Mouse (Mus musculus) limb, embryonic 10.5 days (tissue): Measurements from ENCODE around the gene 2610301B20Rik. TPM values are rescaled to one million over a fixed set of nuclear protein-coding genes. Genes with fewer than 3 reads are reported as not detected.
A peak's percentile ranks its signal among the peaks of the same experiment; 100 is the strongest.

Experiments
- DNase-seq: peaks from one replicate; pipeline ENCODE4 v3.0.0-alpha.2; 2017; ENCODE audit warnings: low spot score
- H3K27ac ChIP-seq: fragments of 300-500 bp; sonication (generic); 2 replicates; pipeline ENCODE4 v1.5.1; 2016; ENCODE audit warnings: mild to moderate bottlenecking
- H3K27me3 ChIP-seq: fragments of 300-500 bp; sonication (generic); 2 replicates; pipeline ENCODE4 v1.6.1; 2016; ENCODE audit warnings: low read depth, mild to moderate bottlenecking; ENCODE audit not compliant: poor library complexity, severe bottlenecking
- H3K36me3 ChIP-seq: fragments of 300-500 bp; sonication (generic); 2 replicates; pipeline ENCODE4 v1.6.1; 2016; ENCODE audit warnings: mild to moderate bottlenecking, moderate library complexity
- H3K4me1 ChIP-seq: fragments of 300-500 bp; sonication (generic); 2 replicates; pipeline ENCODE4 v1.6.1; 2016
- H3K4me3 ChIP-seq: fragments of 300-500 bp; sonication (generic); 2 replicates; pipeline ENCODE4 v1.5.1; 2016; ENCODE audit warnings: mild to moderate bottlenecking, moderate library complexity
- H3K9me3 ChIP-seq: fragments of 300-500 bp; sonication (generic); replicated peaks from 2 replicates; pipeline ENCODE4 v1.6.1; 2016; ENCODE audit warnings: mild to moderate bottlenecking
- WGBS: fragments of 180-500 bp; shearing (Covaris S2); methylation state at CpG from one replicate; pipeline ENCODE4 v1.1.7; 2016; 5-methylcytosine and 5-hydroxymethylcytosine counted together
- polyA plus RNA-seq: library from polyadenylated mRNA; unstranded; fragments of >200 nt; fragmentation: Nextera tagmentation; extraction: Ambion mirVana; gene quantifications from 2 replicates; pipeline ENCODE4 v1.2.1, GENCODE M21; 2016

Gene 2610301B20Rik
- polyA plus RNA-seq, 1 experiment from 2014 or later, result 26.6 TPM

DNA sequence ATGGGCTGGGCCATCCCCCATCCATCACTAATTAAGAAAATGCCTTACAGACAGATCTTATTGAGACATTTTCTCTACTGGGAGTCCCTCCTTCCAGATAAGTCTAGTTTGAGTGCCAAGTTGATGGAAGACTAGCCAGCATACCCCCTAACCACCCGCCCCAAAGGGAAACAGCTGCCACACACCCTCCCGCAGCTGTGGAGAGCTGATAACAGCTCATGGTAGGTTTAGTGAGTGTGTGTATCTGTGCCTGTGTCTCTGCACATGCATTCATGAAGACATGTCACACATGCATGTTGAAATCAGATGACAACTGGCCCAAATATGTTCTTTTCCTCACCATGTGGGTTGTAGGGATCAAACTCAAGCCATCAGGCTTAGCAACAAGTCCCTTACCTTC, 40.5 kb downstream of the 2610301B20Rik start:
- H3K9me3 ChIP-seq, result no peaks in the 10 kb centered on the region
- DNase-seq, result no peak
- H3K27ac ChIP-seq, result no peak overlapping the region
- H3K27me3 ChIP-seq, result no peaks in the 10 kb centered on the region
- WGBS, result 69% methylated on average over 2 of the region's 2 CpGs
- peaks cover 12% of the 10 kb centered on the region; the same call in 1 of the 2 replicates for H3K4me1 ChIP-seq
- H3K36me3 ChIP-seq, result no peaks in the 10 kb centered on the region
- no peak overlapping the region for H3K4me3 ChIP-seq

- Histone ChIP-seq H3K9me3 (no peaks in the 10 kb centered on the region), H3K27me3 (no peaks in the 10 kb centered on the region), H3K4me3 (no peak overlapping the region), H3K27ac (no peak overlapping the region), H3K4me1 (peaks cover 12% of the 10 kb centered on the region; the same call in 1 of the 2 replicates), H3K36me3 (no peaks in the 10 kb centered on the region)
- 86% methylated on average over 3 of the region's 3 CpGs for WGBS
- DNase-seq, result no peak
Measured at GRCm38 (mm10) chr4:10915271-10915670, 41.0 kb downstream of the 2610301B20Rik start.

- no peak for DNase-seq
- H3K27me3 ChIP-seq, result no peaks in the 10 kb centered on the region
- no peak overlapping the region for H3K4me3 ChIP-seq
- 85% methylated on average over 8 of the region's 8 CpGs for WGBS
- peaks cover 12% of the 10 kb centered on the region; the same call in 1 of the 2 replicates for H3K4me1 ChIP-seq
- H3K36me3 ChIP-seq, result no peaks in the 10 kb centered on the region
- no peak overlapping the region for H3K27ac ChIP-seq
- H3K9me3 ChIP-seq, result no peaks in the 10 kb centered on the region
Measured at GRCm38 (mm10) chr4:10918402-10918801, 44.1 kb downstream of the 2610301B20Rik start.

DNA sequence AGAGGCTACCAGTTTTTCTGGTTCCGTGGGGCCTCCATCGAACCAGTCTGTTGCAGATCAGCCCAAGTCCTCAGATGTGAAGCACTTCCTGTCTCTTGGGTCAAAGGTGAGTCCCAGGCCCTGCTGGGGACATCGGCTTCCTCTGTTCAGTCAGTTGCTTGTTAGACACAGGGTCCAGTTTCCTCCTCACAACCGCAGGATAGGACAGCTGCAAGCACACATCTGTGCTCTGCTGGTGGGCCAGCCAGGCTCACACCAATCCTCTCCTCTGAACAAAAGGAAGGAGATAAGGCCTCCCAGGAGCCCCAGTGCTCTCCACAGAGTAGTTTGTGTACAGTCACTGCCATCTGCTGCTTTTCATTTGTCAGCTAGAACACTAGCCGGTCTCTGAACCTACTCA, 44.8 kb downstream of the 2610301B20Rik start:
- Histone ChIP-seq H3K9me3 (no peaks in the 10 kb centered on the region), H3K36me3 (no peaks in the 10 kb centered on the region), H3K4me3 (no peak overlapping the region), H3K27me3 (no peaks in the 10 kb centered on the region), H3K27ac (peak overlapping the region; percentile 40; the same call in 1 of the 2 replicates), H3K4me1 (peaks cover 12% of the 10 kb centered on the region; the same call in 1 of the 2 replicates)
- WGBS, result 61% methylated on average over 5 of the region's 5 CpGs
- no peak for DNase-seq

DNA sequence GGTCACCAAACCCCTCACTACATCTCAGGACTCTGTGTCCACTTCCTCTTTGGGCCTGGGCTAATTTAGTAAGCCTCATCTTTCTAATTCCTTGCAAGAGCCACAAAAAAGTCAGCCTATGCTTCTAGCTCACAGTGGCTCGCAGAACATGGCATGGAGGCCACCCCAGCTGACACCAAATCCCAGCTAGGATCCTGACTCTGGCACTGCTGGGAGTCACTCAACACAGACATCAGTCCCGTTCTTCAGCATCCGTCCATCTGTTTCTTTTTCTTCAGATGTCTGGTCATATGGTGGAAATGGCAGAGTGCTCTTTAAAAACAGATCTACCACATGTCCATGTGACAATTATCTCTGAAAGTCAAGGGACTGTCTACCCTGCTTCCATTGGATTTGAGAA, 45.2 kb downstream of the 2610301B20Rik start:
- DNase-seq, result no peak
- no peaks in the 10 kb centered on the region for H3K36me3 ChIP-seq
- H3K27me3 ChIP-seq, result no peaks in the 10 kb centered on the region
- H3K4me1 ChIP-seq, result peaks cover 12% of the 10 kb centered on the region; the same call in 1 of the 2 replicates
- H3K4me3 ChIP-seq, result no peak overlapping the region
- 93% methylated on average over 3 of the region's 3 CpGs for whole genome bisulfite sequencing
- no peaks in the 10 kb centered on the region for H3K9me3 ChIP-seq
- H3K27ac ChIP-seq, result 0 out of 2 replicates have a peak overlapping the region, but pooled peaks have one; percentile 40

DNA sequence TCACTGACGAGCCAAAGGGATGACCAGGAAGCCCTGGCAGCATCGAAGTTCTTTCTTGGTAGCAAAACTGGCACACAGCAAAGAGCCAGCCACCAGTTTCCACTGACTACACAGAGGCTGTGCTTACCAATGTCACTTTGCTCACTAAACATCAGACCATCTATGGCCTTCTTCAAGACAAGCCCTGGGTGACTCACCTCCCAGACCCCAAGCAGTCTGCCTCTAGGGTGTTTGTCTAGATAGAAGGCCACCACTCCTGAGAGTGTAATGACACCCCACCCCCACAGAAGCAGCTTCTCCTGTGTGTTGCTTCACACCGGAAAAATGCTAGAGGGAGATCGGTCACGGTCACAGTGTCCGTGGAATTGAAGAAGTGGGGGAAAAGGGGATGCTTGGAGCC, 45.7 kb downstream of the 2610301B20Rik start:
- H3K27me3 ChIP-seq, result no peaks in the 10 kb centered on the region
- H3K36me3 ChIP-seq, result no peaks in the 10 kb centered on the region
- H3K27ac ChIP-seq, result no peak overlapping the region
- WGBS, result 91% methylated on average over 6 of the region's 6 CpGs
- peaks cover 12% of the 10 kb centered on the region; the same call in 1 of the 2 replicates for H3K4me1 ChIP-seq
- H3K4me3 ChIP-seq, result no peak overlapping the region
- no peak for DNase-seq
- H3K9me3 ChIP-seq, result no peaks in the 10 kb centered on the region

GRCm38 (mm10) chr4:10920622-10921021, 46.3 kb downstream of the 2610301B20Rik start:
- Histone ChIP-seq H3K27ac (no peak overlapping the region), H3K4me3 (no peak overlapping the region), H3K27me3 (no peaks in the 10 kb centered on the region), H3K9me3 (no peaks in the 10 kb centered on the region), H3K36me3 (no peaks in the 10 kb centered on the region), H3K4me1 (peaks cover 12% of the 10 kb centered on the region; the same call in 1 of the 2 replicates)
- DNase-seq, result peak; percentile 14
- 89% methylated on average over 6 of the region's 6 CpGs for WGBS

- WGBS, result 81% methylated on average over 6 of the region's 6 CpGs
- Histone ChIP-seq H3K27me3 (no peaks in the 10 kb centered on the region), H3K36me3 (no peaks in the 10 kb centered on the region), H3K9me3 (no peaks in the 10 kb centered on the region), H3K4me3 (no peak overlapping the region), H3K4me1 (peaks cover 12% of the 10 kb centered on the region; the same call in 1 of the 2 replicates), H3K27ac (no peak overlapping the region)
- no peak for DNase-seq
Measured at GRCm38 (mm10) chr4:10923180-10923579, 48.9 kb downstream of the 2610301B20Rik start.

GRCm38 (mm10) chr4:10924140-10924539, 49.8 kb downstream of the 2610301B20Rik start:
- 72% methylated on average over 2 of the region's 2 CpGs for WGBS
- no peak for DNase-seq
- Histone ChIP-seq H3K27me3 (no peaks in the 10 kb centered on the region), H3K4me1 (peaks cover 3% of the 10 kb centered on the region; the same call in 1 of the 2 replicates), H3K27ac (no peak overlapping the region), H3K4me3 (no peak overlapping the region), H3K36me3 (no peaks in the 10 kb centered on the region), H3K9me3 (no peaks in the 10 kb centered on the region)

- H3K9me3 ChIP-seq, result no peaks in the 10 kb centered on the region
- H3K27ac ChIP-seq, result no peak overlapping the region
- peak; percentile 17 for DNase-seq
- no peak overlapping the region for H3K4me3 ChIP-seq
- H3K36me3 ChIP-seq, result no peaks in the 10 kb centered on the region
- H3K27me3 ChIP-seq, result no peaks in the 10 kb centered on the region
- WGBS, result 86% methylated on average over 5 of the region's 5 CpGs
- no peaks in the 10 kb centered on the region for H3K4me1 ChIP-seq
Measured at GRCm38 (mm10) chr4:10924541-10924940, 50.2 kb downstream of the 2610301B20Rik start.

DNA sequence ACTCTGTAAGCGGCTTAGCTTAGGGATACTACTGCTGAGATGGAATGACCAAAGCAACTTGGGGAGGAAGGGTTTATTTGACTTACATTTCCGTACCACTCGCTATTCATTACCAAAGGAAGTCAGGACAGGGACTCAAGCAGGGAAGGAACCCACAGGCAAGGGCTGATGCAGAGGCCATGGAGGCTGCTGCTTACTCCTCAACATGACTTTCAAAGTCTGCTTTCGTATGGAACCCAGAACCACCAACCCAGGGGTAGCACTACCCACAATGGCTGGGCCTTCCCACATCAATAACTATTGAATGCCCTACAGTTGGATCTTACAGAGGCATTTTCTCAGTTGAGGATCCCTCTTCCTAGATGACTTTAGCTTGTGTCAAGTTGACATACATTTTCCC, 52.1 kb downstream of the 2610301B20Rik start:
- H3K9me3 ChIP-seq, result no peaks in the 10 kb centered on the region
- DNase-seq, result peak; percentile 23

GRCm38 (mm10) chr4:10928158-10928557, 53.9 kb downstream of the 2610301B20Rik start:
- H3K36me3 ChIP-seq, result no peaks in the 10 kb centered on the region
- H3K9me3 ChIP-seq, result no peaks in the 10 kb centered on the region
- WGBS, result 92% methylated on average over 6 of the region's 6 CpGs
- H3K27me3 ChIP-seq, result no peaks in the 10 kb centered on the region
- H3K4me1 ChIP-seq, result no peaks in the 10 kb centered on the region
- H3K4me3 ChIP-seq, result no peak overlapping the region
- DNase-seq, result peak; percentile 11
- no peak overlapping the region for H3K27ac ChIP-seq

More for the DNA sequence above, 52.1 kb downstream of the 2610301B20Rik start:
- Histone ChIP-seq H3K36me3 (no peaks in the 10 kb centered on the region), H3K4me1 (no peaks in the 10 kb centered on the region), H3K27ac (no peak overlapping the region), H3K4me3 (no peak overlapping the region), H3K27me3 (no peaks in the 10 kb centered on the region)
- WGBS, result 90% methylated on average over 4 of the region's 4 CpGs

- H3K36me3 ChIP-seq, result no peaks in the 10 kb centered on the region
- WGBS, result 87% methylated on average over 3 of the region's 3 CpGs
- no peaks in the 10 kb centered on the region for H3K4me1 ChIP-seq
- DNase-seq, result peak; percentile 10
- no peak overlapping the region for H3K27ac ChIP-seq
- no peaks in the 10 kb centered on the region for H3K9me3 ChIP-seq
- H3K4me3 ChIP-seq, result no peak overlapping the region
- no peaks in the 10 kb centered on the region for H3K27me3 ChIP-seq
Measured at GRCm38 (mm10) chr4:10929726-10930125, 55.4 kb downstream of the 2610301B20Rik start.

GRCm38 (mm10) chr4:10931040-10931439, 56.7 kb downstream of the 2610301B20Rik start:
- no peak overlapping the region for H3K4me3 ChIP-seq
- no peak overlapping the region for H3K27ac ChIP-seq
- H3K36me3 ChIP-seq, result no peaks in the 10 kb centered on the region
- no peaks in the 10 kb centered on the region for H3K4me1 ChIP-seq
- no peaks in the 10 kb centered on the region for H3K9me3 ChIP-seq
- DNase-seq, result peak; percentile 22
- no peaks in the 10 kb centered on the region for H3K27me3 ChIP-seq
- WGBS, result 83% methylated on average over 9 of the region's 9 CpGs
